Mouse (Mus musculus): ENCODE results near the gene Kmt2d.
"Not testable (repeated sequence)": the region's sequence is repeated elsewhere in the genome, so short reads cannot be mapped to it uniquely, and the experiment has no call there.

Kmt2d gene

GRCm38 (mm10) chr15:98871070-98871915 lies at the start of gene Kmt2d:
Gene Kmt2d, minus strand, starts transcription at chr15:98871204.
- DNase-seq (ENCODE audit: low spot score) = no peak

- not testable (repeated sequence) for DNase-seq (ENCODE audit: low spot score)
Observed at GRCm38 (mm10) chr15:98918499-98918895, 47.5 kb upstream of the Kmt2d start.

DNA sequence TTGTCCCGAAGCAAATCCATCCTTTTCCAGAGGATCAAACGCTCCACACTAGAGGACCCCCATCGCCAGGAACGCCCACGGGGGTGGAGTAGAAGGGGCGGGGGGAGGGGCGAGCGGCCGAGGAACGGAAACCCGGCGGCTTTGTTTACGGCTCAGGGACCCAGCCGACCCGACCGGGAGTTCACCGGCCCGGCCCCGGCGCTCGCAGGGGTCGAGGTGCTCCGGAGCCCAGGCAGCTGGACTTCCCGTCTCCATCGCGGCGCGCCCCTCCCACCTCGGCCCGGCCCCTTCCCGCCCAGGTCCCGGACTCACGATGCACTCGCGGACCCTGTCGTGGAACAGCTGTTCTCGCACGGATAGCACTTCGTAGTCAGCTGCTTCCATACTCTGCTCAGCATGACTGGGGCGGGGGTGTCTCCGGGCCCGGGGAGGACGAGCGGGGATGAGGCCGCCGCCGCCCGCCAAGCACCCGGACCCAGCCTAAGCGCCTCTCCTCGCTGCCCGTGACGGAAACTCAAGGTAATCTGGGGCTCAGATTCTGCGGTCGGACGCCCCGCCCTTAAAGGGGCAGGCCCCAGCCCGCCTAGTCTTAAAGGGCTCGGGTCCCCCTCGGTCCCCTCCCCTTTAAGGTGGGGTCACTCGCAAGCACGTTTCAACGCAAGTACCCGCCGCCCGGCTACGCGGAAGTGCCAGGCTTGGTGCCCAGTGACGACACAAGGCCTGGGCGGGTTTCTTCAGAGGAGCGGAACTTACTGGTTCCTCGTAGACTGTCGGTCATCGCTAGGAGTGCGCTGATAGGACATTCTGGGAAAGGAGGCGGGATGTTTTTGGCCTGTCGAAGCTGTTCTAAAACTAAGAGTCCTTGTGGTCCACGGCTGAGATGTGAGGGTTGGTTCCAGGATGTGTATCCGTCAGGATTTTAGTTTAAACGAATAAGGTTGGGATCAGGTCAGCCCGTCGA lies 46.8 kb upstream of the Kmt2d start, which contains the start of gene Lmbr1l:
Lmbr1l (minus strand) TSS at position 694 of the 961 bp plus-strand sequence.
- peak; percentile 100 for DNase-seq (ENCODE audit: low spot score)

- DNase-seq (ENCODE audit: low spot score) = no peak
Observed at GRCm38 (mm10) chr15:98917091-98917490, 46.1 kb upstream of the Kmt2d start.

DNA sequence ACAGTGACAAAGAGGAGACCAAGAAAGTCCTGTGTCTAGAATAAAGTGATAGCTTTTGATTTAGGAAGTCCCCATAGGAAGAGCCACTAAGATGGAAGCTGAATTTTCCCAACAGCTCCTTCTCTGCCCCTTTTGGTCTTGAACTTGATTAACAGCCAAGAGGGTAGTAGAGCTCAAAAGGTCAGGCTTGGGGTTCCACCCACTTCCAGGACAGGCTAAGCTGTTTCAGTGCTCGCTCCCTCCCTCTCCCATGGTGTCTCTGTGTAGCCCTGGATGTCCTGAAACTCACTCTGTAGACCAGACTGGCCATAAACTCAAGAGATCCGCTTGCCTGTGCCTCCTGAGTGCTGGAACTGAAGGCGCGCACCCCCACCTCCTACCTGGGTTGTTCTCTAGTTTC lies 45.0 kb upstream of the Kmt2d start:
- no peak for DNase-seq (ENCODE audit: low spot score)

DNA sequence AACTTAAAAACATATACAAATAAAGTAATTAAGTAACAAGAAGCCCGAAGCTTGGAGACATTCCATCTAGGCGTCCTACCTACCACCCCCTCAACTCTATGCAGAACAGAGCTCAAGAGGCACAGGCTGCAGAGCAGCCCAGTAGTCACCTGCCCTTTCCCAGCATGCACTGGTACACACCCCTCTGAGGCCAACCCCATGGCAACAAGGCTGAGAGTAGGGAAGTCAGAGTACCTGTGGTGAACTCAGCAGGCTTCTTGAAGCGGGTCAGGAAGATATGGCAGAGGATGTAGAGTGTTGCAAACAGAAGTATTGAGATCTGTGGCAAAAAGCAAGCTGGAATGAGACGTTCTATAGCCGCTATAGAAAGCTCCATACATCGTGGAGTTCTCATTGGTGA lies 43.9 kb upstream of the Kmt2d start:
- DNase-seq (ENCODE audit: low spot score) = no peak

DNA sequence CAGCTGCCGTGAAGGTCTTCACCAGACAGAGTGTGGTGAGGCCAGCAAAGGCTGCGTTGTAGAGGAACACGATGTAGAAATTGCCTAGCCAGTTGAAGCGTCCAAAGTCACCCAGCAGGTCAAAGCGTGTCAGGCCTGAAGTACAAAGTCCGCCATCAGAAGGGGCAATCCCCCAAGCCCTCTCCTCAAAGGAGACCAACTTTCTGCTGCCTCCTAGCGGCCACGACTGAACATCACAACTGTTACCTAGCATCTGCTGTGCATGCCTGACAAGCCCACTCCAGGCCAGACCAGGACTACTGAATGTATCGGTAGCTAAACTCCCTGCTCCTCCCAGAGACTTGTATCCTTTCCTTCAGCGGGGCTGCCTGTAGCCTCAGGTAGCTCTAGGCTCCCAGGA lies 33.7 kb upstream of the Kmt2d start:
- DNase-seq (ENCODE audit: low spot score) = no peak

DNA sequence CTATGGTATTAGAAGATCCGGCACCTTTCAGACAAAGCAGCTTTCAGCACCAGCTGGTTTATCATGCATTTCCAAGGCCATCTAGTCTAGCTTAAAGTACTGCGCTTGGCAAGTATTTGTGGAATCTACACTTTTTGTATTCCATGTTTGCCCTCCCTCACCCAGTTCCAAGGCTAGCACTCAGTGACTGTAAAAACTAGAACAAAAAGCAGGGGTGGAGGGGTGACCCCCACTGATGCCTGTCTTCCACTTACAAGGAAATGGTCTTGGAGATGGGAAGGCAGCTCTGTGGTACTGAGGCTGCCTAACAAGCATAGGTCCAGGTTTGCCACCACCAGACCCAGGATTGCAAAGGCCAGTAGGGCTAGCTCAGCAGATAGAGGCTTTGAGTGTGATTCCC lies 31.6 kb upstream of the Kmt2d start:
- DNase-seq (ENCODE audit: low spot score) = no peak

DNA sequence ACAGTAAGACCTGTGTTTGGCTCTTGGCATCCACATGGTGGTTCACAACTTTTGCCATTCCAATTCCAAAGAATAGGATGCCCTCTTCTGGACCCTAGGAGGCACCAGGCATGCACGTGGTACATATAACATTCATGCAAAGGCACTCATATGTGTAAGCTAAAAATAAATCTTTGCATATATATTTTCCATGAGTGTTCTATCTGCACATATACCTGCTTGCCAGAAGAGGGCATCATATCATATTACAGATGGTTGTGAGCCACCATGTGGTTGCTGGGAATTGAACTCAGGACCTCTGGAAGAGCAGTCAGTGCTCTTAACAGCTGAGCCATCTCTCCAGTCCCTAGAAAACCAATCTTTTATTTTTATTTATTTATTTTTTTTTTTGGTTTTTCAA lies 30.5 kb upstream of the Kmt2d start:
- DNase-seq (ENCODE audit: low spot score) = no peak

- peak; percentile 40 for DNase-seq (ENCODE audit: low spot score)
Observed at GRCm38 (mm10) chr15:98897928-98898800, 27.2 kb upstream of the Kmt2d start, which contains the start of gene Dhh. Gene Dhh, minus strand, starts transcription at chr15:98898540.

DNA sequence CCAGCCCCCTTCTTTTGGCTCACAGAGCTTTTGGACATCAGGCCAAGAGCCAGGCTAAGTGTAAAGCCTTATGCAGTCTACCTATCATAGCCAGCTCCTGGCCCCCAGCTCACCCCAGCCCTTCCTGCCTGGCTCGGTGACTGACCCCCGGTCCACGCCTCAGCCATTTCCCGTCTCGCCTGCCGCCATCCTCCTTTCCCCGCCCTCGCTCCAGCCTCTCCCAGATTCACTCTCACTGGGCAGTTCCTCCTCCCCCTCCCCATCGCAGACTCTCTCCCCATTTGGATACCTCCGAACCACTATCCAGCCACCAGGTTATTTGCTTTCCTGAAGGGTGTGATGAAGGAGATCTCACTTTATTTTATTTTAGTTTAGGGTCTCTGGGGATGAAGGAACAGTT lies 26.5 kb upstream of the Kmt2d start:
- DNase-seq (ENCODE audit: low spot score) = peak; percentile 30

GRCm38 (mm10) chr15:98895635-98896589 lies 24.9 kb upstream of the Kmt2d start:
- peak; percentile 80 for DNase-seq (ENCODE audit: low spot score)

DNA sequence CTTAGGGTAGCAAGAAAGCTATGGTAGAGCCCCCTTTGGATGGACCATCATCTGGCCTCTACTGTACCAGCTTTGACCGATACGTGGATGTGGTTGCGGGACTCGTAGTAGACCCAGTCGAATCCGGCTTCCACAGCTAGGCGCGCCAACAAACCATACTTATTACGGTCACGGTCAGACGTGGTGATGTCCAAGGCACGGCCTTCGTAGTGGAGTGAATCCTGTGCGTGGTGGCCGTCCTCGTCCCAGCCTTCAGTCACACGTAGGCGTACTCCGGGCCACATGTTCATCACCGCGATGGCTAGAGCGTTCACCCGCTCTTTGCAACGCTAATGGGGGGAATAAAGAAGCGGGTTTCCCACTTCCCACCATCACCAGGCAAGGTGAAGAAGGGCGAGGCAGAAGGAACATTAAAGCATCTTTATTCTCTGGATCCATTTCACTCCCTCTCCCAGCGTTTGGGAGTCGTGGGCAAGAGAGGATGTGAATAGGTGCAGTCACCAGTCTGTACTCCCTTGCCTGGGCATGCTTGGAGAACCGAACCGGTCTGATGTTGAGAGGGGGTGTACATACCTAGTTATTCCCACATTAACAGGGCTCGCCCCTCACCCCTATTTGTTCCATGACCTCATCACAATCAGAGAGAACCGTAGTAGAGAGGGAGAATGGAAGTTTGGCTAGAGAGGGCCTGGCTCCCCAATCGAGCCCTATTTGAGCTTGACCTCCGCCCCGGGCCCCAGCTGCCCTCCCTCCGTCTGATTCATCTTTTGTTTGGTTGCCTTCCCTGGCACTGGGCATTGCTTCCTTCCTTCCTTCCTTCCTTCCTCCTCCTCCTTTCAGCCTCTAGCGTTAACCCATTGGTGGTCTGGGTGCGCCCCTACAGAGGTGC lies 24.0 kb upstream of the Kmt2d start:
- no peak for DNase-seq (ENCODE audit: low spot score)

- DNase-seq (ENCODE audit: low spot score) = no peak
Observed at GRCm38 (mm10) chr15:98893940-98894745, 23.1 kb upstream of the Kmt2d start, which contains the start of gene Rhebl1. Gene Rhebl1, minus strand, starts transcription at chr15:98894540.

- no peak for DNase-seq (ENCODE audit: low spot score)
Observed at GRCm38 (mm10) chr15:98893036-98893435, 22.0 kb upstream of the Kmt2d start.

- DNase-seq (ENCODE audit: low spot score) = peak; percentile 59
Observed at GRCm38 (mm10) chr15:98891907-98892606, 21.1 kb upstream of the Kmt2d start.

GRCm38 (mm10) chr15:98891198-98891742 lies 20.3 kb upstream of the Kmt2d start:
- DNase-seq (ENCODE audit: low spot score) = no peak

- no peak for DNase-seq (ENCODE audit: low spot score)
Observed at GRCm38 (mm10) chr15:98887526-98887925, 16.5 kb upstream of the Kmt2d start.

Measured in ovary, adult 18-20 months (tissue).